Mouse (Mus musculus) liver, postnatal 0 days (tissue): ENCODE results near the gene Ephx3.

Experiments used
- CTCF ChIP-seq: sonication (generic); IDR thresholded peaks from 2 replicates; pipeline ENCODE4 v1.5.1; 2016; ENCODE audit warnings: antibody characterized with exemption, low read depth
- EP300 ChIP-seq: IDR thresholded peaks from 2 replicates; pipeline ENCODE4 v1.6.1; 2016; ENCODE audit warnings: antibody characterized with exemption, low read depth, mild to moderate bottlenecking

GRCm38 (mm10) chr17:32193010-32193409 is 3.7 kb upstream of the Ephx3 start:
- TF ChIP-seq CTCF (no peak), EP300 (no peak)
